Mouse (Mus musculus): ENCODE data around the gene Slc2a6. TPM values are rescaled to one million over a fixed set of nuclear protein-coding genes. Genes with fewer than 3 reads are reported as not detected.

Slc2a6 gene
- total RNA-seq (2015; ENCODE audit: low replicate concordance) (1.4 TPM in 1 of 2 replicates, not detected in the other), total RNA-seq (2017; ENCODE audit: low replicate concordance) (0.68 and 2.2 TPM in 2 replicates)

- peak; percentile 84 for ATAC-seq (replicated peaks; ENCODE audit: low FRiP score, poor library complexity, severe bottlenecking)
Observed at GRCm38 (mm10) chr2:27027618-27028436, at the start of gene Slc2a6. Gene Slc2a6, minus strand, starts transcription at chr2:27027998.

- ATAC-seq (replicated peaks; ENCODE audit: low FRiP score, poor library complexity, severe bottlenecking) = no peak
Observed at GRCm38 (mm10) chr2:27075485-27075884, 47.7 kb upstream of the Slc2a6 start.

DNA sequence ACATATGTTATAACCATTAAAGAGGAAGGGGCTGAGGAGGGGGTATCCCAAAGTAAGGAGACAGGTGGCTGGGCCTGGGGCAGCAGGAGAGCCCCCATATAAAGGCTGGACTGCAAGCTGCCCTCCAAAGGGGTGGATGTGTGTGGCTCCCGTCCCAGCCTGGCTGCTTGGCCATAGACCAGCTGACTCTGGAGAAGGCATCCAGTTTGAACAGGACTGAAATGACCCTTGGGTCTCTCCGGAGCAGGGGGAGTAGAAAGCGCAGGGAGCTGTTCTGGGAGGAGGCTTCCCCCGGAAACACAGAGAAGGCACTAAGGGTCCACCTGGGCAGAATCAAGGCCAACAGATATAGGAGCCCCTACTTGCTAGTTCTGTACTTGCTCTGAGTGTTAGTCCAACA is 47.0 kb upstream of the Slc2a6 start:
- no peak for ATAC-seq (replicated peaks; ENCODE audit: low FRiP score, poor library complexity, severe bottlenecking)

- no peak for ATAC-seq (replicated peaks; ENCODE audit: low FRiP score, poor library complexity, severe bottlenecking)
Observed at GRCm38 (mm10) chr2:27073407-27073806, 45.6 kb upstream of the Slc2a6 start.

- no peak for ATAC-seq (replicated peaks; ENCODE audit: low FRiP score, poor library complexity, severe bottlenecking)
Observed at GRCm38 (mm10) chr2:27071978-27072377, 44.2 kb upstream of the Slc2a6 start, which contains the start of gene Mymk. Gene Mymk, minus strand, starts transcription at chr2:27072179.

- no peak for ATAC-seq (replicated peaks; ENCODE audit: low FRiP score, poor library complexity, severe bottlenecking)
Observed at GRCm38 (mm10) chr2:27071137-27071536, 43.3 kb upstream of the Slc2a6 start.

DNA sequence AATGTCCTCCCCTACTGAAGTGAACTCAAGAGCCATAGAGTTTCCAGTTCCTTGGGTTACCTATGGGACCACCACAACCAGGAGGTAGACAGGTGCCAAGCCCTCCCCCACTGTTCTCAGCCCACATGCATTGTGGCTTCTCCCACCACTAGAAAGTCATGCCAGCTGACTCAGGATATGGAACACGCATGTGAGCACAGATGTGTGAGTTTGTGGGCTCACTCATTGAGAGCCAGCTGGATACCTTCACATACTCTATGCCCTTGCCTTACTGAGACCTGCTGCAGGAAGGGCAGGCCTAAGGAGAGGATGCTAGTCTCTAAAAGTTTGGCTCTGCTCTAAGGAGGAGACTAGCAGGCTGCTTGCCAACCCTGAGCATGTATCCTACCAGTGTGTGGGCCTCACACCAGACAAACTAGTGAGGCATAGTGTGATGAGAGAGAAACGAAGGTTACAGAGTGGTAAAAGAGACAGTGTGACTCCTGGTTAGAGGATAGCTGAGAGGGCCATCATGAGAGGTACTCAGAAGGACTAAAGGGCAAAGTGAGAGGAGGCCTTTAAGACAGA is 42.5 kb upstream of the Slc2a6 start:
- no peak for ATAC-seq (replicated peaks; ENCODE audit: low FRiP score, poor library complexity, severe bottlenecking)

GRCm38 (mm10) chr2:27069646-27070045 is 41.8 kb upstream of the Slc2a6 start:
- ATAC-seq (replicated peaks; ENCODE audit: low FRiP score, poor library complexity, severe bottlenecking) = no peak

DNA sequence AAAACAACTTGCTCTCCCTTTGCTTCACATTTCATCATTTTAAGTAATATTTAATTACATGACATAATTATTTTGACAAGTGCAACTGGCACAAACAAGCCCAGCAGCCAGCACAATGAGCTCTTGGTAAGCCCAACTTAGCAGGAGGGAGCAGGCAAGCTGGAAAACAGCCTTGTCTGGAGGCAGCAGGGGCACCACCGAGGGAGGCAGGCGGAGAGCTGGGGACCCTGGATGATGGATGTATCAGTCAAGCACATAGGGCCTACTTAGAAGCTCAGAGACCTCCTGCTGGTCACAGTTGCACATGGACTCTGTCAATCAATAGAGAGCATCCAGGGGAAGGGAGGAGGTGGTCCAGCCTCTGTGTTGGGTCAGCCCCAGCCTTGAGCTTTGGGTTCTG is 40.2 kb upstream of the Slc2a6 start:
- no peak for ATAC-seq (replicated peaks; ENCODE audit: low FRiP score, poor library complexity, severe bottlenecking)

DNA sequence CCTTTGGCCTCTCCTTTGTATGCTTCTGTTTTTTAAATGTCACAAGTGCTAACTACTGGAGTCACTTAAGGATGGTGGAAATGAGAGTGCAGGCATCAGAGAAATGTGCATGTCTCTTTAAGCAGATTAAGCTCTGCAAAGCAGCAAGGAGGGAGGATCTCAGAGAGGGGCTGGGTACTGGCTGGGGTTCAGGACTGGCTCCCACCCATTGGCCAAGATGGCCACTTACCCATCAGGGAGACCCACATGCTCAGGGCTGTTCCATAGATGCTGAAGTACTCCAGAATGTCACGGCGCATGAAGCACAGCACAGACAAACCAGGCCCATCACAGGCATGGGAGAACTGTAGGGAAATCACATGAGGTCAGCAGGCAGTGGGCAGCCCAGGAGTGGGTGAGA is 39.3 kb upstream of the Slc2a6 start:
- ATAC-seq (replicated peaks; ENCODE audit: low FRiP score, poor library complexity, severe bottlenecking) = no peak

- ATAC-seq (replicated peaks; ENCODE audit: low FRiP score, poor library complexity, severe bottlenecking) = no peak
Observed at GRCm38 (mm10) chr2:27059187-27059586, 31.4 kb upstream of the Slc2a6 start.

GRCm38 (mm10) chr2:27058751-27059150 is 31.0 kb upstream of the Slc2a6 start:
- no peak for ATAC-seq (replicated peaks; ENCODE audit: low FRiP score, poor library complexity, severe bottlenecking)

DNA sequence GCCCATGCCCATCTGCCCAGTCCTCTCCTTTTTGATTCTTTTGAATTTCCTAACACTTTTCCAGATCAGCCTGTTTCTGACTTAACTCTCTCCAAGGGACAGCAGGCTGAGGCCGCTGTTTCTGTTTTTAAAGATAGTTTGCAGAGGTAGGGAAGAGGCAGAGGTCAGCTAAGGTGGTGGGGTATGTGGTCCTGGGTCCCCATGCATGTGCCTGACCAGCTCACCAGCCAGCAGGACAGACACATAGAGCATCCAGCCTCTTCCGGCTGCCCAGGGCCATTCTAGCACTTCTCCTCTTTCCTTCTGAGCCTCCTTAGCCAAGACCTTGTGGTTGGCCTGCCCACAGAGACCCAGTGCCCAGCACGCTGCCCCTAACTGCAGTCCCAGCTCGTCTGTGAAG is 30.5 kb upstream of the Slc2a6 start:
- ATAC-seq (replicated peaks; ENCODE audit: low FRiP score, poor library complexity, severe bottlenecking) = no peak

GRCm38 (mm10) chr2:27049408-27049807 is 21.6 kb upstream of the Slc2a6 start:
- no peak for ATAC-seq (replicated peaks; ENCODE audit: low FRiP score, poor library complexity, severe bottlenecking)

GRCm38 (mm10) chr2:27045979-27046770 is 18.4 kb upstream of the Slc2a6 start:
- ATAC-seq (replicated peaks; ENCODE audit: low FRiP score, poor library complexity, severe bottlenecking) = no peak

DNA sequence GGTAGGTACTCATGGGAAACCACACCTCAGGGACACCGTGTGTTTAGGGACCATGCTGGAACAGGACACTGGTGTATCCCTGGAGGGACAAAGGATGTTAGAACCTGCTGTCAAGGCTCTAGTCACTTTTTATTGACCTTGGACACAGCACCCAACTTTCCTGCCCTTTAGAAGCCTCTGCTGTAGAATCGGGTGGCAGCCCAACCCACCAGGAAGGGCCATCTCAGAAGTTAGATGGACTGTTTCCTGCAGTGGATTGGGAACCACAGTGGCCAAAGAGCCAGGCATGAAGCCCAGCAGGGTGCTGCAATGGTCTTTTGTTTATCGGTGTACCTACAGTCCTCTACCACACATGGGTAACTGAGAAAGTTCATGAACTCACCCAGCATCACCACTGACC is 16.8 kb upstream of the Slc2a6 start:
- no peak for ATAC-seq (replicated peaks; ENCODE audit: low FRiP score, poor library complexity, severe bottlenecking)

DNA sequence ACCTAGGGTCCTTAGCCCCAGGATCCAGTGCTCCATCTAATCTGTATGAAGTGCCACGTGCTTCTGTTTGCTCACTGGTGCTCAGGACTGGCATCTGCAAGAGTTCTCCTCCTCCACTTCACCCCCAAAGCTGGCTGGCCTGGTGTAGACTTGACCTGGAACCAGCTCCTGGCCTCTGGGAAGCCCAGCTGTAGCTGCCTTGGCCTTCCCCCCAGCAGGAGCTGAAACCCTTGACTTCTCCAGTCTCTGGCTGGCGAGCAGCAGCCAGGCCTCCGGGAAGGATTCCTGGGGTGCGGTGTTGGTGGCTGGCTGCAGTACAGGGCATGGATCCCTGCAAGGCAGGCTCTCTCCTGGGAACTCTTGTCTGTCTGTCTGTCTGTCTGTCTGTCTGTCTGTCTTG is 16.4 kb upstream of the Slc2a6 start:
- ATAC-seq (replicated peaks; ENCODE audit: low FRiP score, poor library complexity, severe bottlenecking) = no peak

- no peak for ATAC-seq (replicated peaks; ENCODE audit: low FRiP score, poor library complexity, severe bottlenecking)
Observed at GRCm38 (mm10) chr2:27043461-27043860, 15.7 kb upstream of the Slc2a6 start.

DNA sequence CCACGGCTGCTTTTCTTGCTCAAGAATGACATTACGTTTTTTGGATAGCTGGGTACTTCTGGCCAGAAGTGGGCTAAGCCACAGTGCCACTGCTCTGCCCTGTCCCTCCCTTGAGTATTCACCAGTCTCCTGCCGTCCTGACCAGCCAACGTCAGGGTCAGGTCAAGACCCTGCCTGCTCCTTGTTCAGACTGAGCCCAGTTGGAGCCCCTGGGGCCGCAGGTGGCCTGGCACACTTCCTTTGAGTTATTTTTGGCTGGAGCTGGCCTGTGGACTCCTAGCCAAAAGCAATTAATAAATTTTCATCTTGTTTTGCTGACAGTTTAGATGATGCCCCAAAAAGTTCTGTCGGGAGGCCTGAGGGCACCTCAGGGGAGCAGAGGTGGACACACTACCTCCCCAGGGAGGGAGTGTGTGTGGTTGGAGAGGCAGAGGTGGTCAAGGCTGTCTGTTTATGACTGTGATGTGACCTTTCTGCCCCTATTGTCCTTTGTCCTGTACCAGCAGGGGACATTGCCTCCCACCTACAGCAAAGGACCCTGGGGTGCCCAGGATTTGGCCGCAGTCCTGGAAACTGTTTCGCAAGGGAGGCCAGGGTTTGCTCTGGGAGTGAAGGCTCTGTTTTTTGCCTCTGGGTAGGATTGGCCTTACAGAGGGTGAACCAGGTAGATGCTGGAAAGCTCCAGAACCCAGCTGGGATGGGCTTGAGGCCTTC is 14.5 kb upstream of the Slc2a6 start:
- ATAC-seq (replicated peaks; ENCODE audit: low FRiP score, poor library complexity, severe bottlenecking) = no peak

DNA sequence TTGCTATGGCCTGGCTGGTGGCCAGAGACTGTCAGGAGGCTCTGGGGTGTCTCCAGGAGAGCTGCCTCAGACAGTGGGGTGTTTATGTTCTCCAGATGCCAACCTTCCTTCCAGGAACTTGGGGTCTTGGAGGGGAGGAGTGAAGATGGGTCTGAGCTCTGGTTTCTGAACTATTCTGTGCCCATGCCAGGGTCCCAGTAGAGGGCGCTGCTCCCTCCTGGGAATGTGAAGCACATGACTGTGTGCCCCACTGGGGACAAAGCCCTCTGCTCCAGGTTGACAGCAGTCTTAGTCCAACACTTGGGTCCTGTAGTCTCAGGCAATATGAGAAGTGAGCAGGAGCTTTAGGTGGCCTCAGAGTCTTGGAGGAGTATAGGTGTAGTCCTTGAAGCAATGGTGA is 11.5 kb upstream of the Slc2a6 start:
- ATAC-seq (replicated peaks; ENCODE audit: low FRiP score, poor library complexity, severe bottlenecking) = no peak
